Mouse (Mus musculus) G1E (cell line): ENCODE measurements around the gene Fgfr2.

ENCODE experiments used
- CTCF ChIP-seq: IDR thresholded peaks from 2 replicates; pipeline ENCODE4 v1.5.1; 2012; ENCODE audit warnings: low read depth, low read length, inconsistent platforms, mixed read lengths
- TAL1 ChIP-seq: conservative IDR thresholded peaks from 2 replicates; pipeline ENCODE4 v1.6.1; 2012; ENCODE audit warnings: low read depth, low read length, inconsistent platforms, mixed read lengths

DNA sequence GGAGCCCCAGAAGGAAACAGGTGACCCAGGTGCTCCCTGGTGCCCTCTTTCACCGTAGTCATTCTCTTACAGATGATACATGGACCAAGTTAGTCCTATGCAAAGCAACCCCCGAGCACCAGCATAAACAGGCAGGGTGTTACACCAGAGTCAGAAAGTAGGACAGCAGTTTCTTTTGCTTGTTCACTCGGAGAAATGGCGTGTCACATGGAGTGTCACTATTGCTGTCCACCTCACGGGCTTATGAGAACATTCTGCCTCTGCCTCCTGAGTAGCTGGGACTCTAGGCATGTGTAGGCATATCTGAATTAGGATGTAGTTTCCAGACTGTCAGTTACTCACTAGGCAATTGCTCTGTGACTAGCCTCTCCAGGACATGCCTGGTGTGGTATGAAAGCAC, 1109.2 kb downstream of the Fgfr2 start:
- TF ChIP-seq TAL1 (no peak), CTCF (no peak)
